Mouse (Mus musculus) CH12.LX (cell line): Measurements from ENCODE around the gene Mrps16. TPM values are rescaled to one million over a fixed set of nuclear protein-coding genes. Genes with fewer than 3 reads are reported as not detected.

ENCODE experiments used
- DNase-seq: peaks from one replicate; pipeline ENCODE4 v3.0.0-alpha.2; 2013; ENCODE audit errors: extremely low read depth
- H3K27ac ChIP-seq: 2 replicates; pipeline ENCODE4 v1.5.1; 2012; ENCODE audit warnings: low read depth, mild to moderate bottlenecking, control low read depth, moderate library complexity; ENCODE audit not compliant: insufficient read depth
- H3K27me3 ChIP-seq: replicated peaks from 2 replicates; pipeline ENCODE3; 2012; ENCODE audit warnings: inconsistent platforms
- H3K36me3 ChIP-seq, 2 experiments: replicated peaks in 1 of 2; 2 replicates each; pipeline versions ENCODE3 to v1.6.1; 2012; ENCODE audit warnings: inconsistent platforms in 1 of 2, low read length in 1 of 2, mild to moderate bottlenecking in 1 of 2, mixed read lengths in 1 of 2, moderate library complexity in 1 of 2; ENCODE audit not compliant: control insufficient read depth in 1 of 2, insufficient read depth in 1 of 2
- H3K4me1 ChIP-seq, 2 experiments: 2 replicates each; pipeline ENCODE4 v1.6.1; 2012; ENCODE audit warnings: inconsistent platforms in 1 of 2, moderate library complexity in 1 of 2; ENCODE audit not compliant: insufficient read depth in 2 of 2, control insufficient read depth in 1 of 2
- H3K4me2 ChIP-seq: 2 replicates; pipeline ENCODE4 v1.6.1; 2012; ENCODE audit warnings: low read depth, mild to moderate bottlenecking, control low read depth; ENCODE audit not compliant: poor library complexity, insufficient read depth, severe bottlenecking
- H3K4me3 ChIP-seq, 3 experiments: fragments of 150-350 bp in 1 of 3; sonication (generic) in 1 of 3; replicated peaks in 1 of 3; 2 replicates each; pipeline versions ENCODE3 to v1.5.1; 2011 to 2012; ENCODE audit warnings: low read depth in 2 of 3, low read length in 2 of 3, mild to moderate bottlenecking in 2 of 3, moderate library complexity in 2 of 3, control low read depth in 1 of 3, improper control_type of control experiment in 1 of 3, inconsistent platforms in 1 of 3, mixed read lengths in 1 of 3; ENCODE audit not compliant: poor library complexity in 1 of 3
- H3K79me2 ChIP-seq: replicated peaks from 2 replicates; pipeline ENCODE4 v1.6.1; 2012; ENCODE audit warnings: mild to moderate bottlenecking, moderate library complexity; ENCODE audit not compliant: control insufficient read depth, poor library complexity, insufficient read depth, severe bottlenecking; ENCODE audit errors: extremely low read depth
- H3K9ac ChIP-seq: 2 replicates; pipeline ENCODE4 v1.6.1; 2012; ENCODE audit warnings: low read depth, mild to moderate bottlenecking, control low read depth, moderate library complexity; ENCODE audit not compliant: insufficient read depth
- H3K9me3 ChIP-seq: replicated peaks from 2 replicates; pipeline ENCODE3; 2012; ENCODE audit warnings: low read length, inconsistent platforms, mixed read lengths
- BHLHE40 ChIP-seq: IDR thresholded peaks from 2 replicates; pipeline ENCODE4 v1.6.1; 2011; ENCODE audit warnings: mild to moderate bottlenecking, low read depth, low read length, improper control_type of control experiment
- CHD1 ChIP-seq: IDR thresholded peaks from 2 replicates; pipeline ENCODE4 v1.6.1; 2012; ENCODE audit warnings: low read depth, low read length, improper control_type of control experiment, inconsistent platforms
- CTCF ChIP-seq, 2 experiments: IDR thresholded peaks in 1 of 2; conservative IDR thresholded peaks in 1 of 2; 2 replicates each; pipeline ENCODE4 v1.5.1; 2011 to 2012; ENCODE audit warnings: low read depth in 2 of 2, low read length in 2 of 2, improper control_type of control experiment in 1 of 2, inconsistent platforms in 1 of 2, mild to moderate bottlenecking in 1 of 2, moderate library complexity in 1 of 2
- ELF1 ChIP-seq: IDR thresholded peaks from 2 replicates; pipeline ENCODE4 v1.6.1; 2014; ENCODE audit warnings: low read depth, mild to moderate bottlenecking, inconsistent platforms, low read length, improper control_type of control experiment
- EP300 ChIP-seq: IDR thresholded peaks from 2 replicates; pipeline ENCODE4 v1.6.1; 2011; ENCODE audit warnings: low read length, improper control_type of control experiment
- ETS1 ChIP-seq: conservative IDR thresholded peaks from 2 replicates; pipeline ENCODE4 v1.6.1; 2012; ENCODE audit warnings: low read depth, mild to moderate bottlenecking, inconsistent platforms, low read length, improper control_type of control experiment, moderate library complexity
- HCFC1 ChIP-seq: IDR thresholded peaks from 2 replicates; pipeline ENCODE4 v1.6.1; 2012; ENCODE audit warnings: low read depth, mild to moderate bottlenecking, inconsistent platforms, low read length, improper control_type of control experiment
- IRF4 ChIP-seq: IDR thresholded peaks from 2 replicates; pipeline ENCODE4 v1.6.1; 2014; ENCODE audit warnings: low read depth, mild to moderate bottlenecking, inconsistent platforms, low read length, improper control_type of control experiment
- JUND ChIP-seq: conservative IDR thresholded peaks from 2 replicates; pipeline ENCODE4 v1.6.1; 2011; ENCODE audit warnings: low read depth, low read length, improper control_type of control experiment
- KAT2A ChIP-seq: IDR thresholded peaks from 2 replicates; pipeline ENCODE4 v1.6.1; 2012; ENCODE audit warnings: low read length, improper control_type of control experiment, inconsistent platforms; ENCODE audit not compliant: insufficient replicate concordance
- MAX ChIP-seq: IDR thresholded peaks from 2 replicates; pipeline ENCODE4 v1.6.1; 2011; ENCODE audit warnings: low read length, improper control_type of control experiment
- MAZ ChIP-seq: IDR thresholded peaks from 2 replicates; pipeline ENCODE4 v1.6.1; 2012; ENCODE audit warnings: low read depth, mild to moderate bottlenecking, inconsistent platforms, low read length, improper control_type of control experiment, moderate library complexity
- MYC ChIP-seq: IDR thresholded peaks from 2 replicates; pipeline ENCODE4 v1.6.1; 2011; ENCODE audit warnings: low read depth, mild to moderate bottlenecking, improper control_type of control experiment, low read length
- NRF1 ChIP-seq: IDR thresholded peaks from 2 replicates; pipeline ENCODE4 v1.6.1; 2014; ENCODE audit warnings: low read depth, mild to moderate bottlenecking, inconsistent platforms, low read length, improper control_type of control experiment, moderate library complexity
- POLR2A ChIP-seq: IDR thresholded peaks from 2 replicates; pipeline ENCODE4 v1.6.1; 2011; ENCODE audit warnings: low read depth, mild to moderate bottlenecking, improper control_type of control experiment, low read length
- POLR2AphosphoS2 ChIP-seq: IDR thresholded peaks from 2 replicates; pipeline ENCODE4 v1.6.1; 2011; ENCODE audit warnings: low read depth, low read length, improper control_type of control experiment
- RAD21 ChIP-seq: IDR thresholded peaks from 2 replicates; pipeline ENCODE4 v1.6.1; 2011; ENCODE audit warnings: low read depth, mild to moderate bottlenecking, low read length, improper control_type of control experiment, moderate library complexity
- SIN3A ChIP-seq: IDR thresholded peaks from 2 replicates; pipeline ENCODE4 v1.6.1; 2012; ENCODE audit warnings: low read length, improper control_type of control experiment, inconsistent platforms
- SMC3 ChIP-seq: IDR thresholded peaks from 2 replicates; pipeline ENCODE4 v1.6.1; 2011; ENCODE audit warnings: low read depth, low read length, improper control_type of control experiment
- TBP ChIP-seq: conservative IDR thresholded peaks from 2 replicates; pipeline ENCODE4 v1.6.1; 2011; ENCODE audit warnings: low read depth, low read length, improper control_type of control experiment
- TCF12 ChIP-seq: IDR thresholded peaks from 2 replicates; pipeline ENCODE4 v1.6.1; 2014; ENCODE audit warnings: low read depth, mild to moderate bottlenecking, inconsistent platforms, low read length, improper control_type of control experiment
- ZC3H11A ChIP-seq: IDR thresholded peaks from 2 replicates; pipeline ENCODE4 v1.6.1; 2012; ENCODE audit warnings: low read depth, mild to moderate bottlenecking, inconsistent platforms, low read length, improper control_type of control experiment
- ZMIZ1 ChIP-seq: IDR thresholded peaks from 2 replicates; pipeline ENCODE4 v1.6.1; 2012; ENCODE audit warnings: low read depth, mild to moderate bottlenecking, inconsistent platforms, low read length, improper control_type of control experiment
- dilution Hi-C: fragments of 300-500 bp; cut with MboI; formaldehyde crosslinking; loops from 2 replicates; pipeline ENCODE4 v1.14.3; 2020; ENCODE audit warnings: low sequenced_read_pairs; ENCODE audit not compliant: extremely low pct_unique_long_range_greater_than_20kb, extremely low pct_ligation_motif_present
- in situ Hi-C: fragments of 300-500 bp; cut with MboI; formaldehyde crosslinking; loops from 3 replicates; pipeline ENCODE4 v1.14.3; 2019; ENCODE audit warnings: low sequenced_read_pairs, low pct_ligation_motif_present, low pct_unique_long_range_greater_than_20kb, mixed read lengths
- polyA plus RNA-seq: library from polyadenylated mRNA; unstranded; fragments of >175 nt; gene quantifications from 2 replicates; pipeline ENCODE4 v1.2.1, GENCODE M21; 2012; ENCODE audit warnings: low read depth; ENCODE audit not compliant: insufficient read length
- total RNA-seq, 2 experiments: library from RNA; depleted of rRNA; stranded (reverse); fragments of 300-350 nt in 1 of 2; fragments of >200 nt in 1 of 2; gene quantifications; 2 replicates each; pipeline ENCODE4 v1.2.3; 2012 to 2014

The Mrps16 gene
- total and polyA plus RNA-seq, 3 experiments = 97.2 to 112 (median 110) TPM

GRCm38 (mm10) chr14:20429833-20430232 lies 36.4 kb upstream of the Mrps16 start:
- Histone ChIP-seq H3K9me3 (no peaks in the 10 kb centered on the region), H3K27me3 (no peaks in the 10 kb centered on the region), H3K27ac (no peak overlapping the region), H3K4me1 (peaks cover 2 to 5% of the 10 kb centered on the region in 2 experiments; a peak in 3 of 4 replicates), H3K79me2 (no peaks in the 10 kb centered on the region)
- in situ Hi-C loops = loop anchor here (5.0 kb wide), 2 partner anchors 33 to 83 kb away; partner anchors contain the start of genes Ecd and Fam149b
- TF ChIP-seq TCF12 (no peak), POLR2A (no peak), SIN3A (no peak), JUND (no peak), MAZ (no peak), IRF4 (no peak), CHD1 (no peak), ETS1 (no peak), POLR2AphosphoS2 (no peak), KAT2A (no peak), MAX (no peak), NRF1 (no peak), ZC3H11A (no peak), BHLHE40 (no peak), TBP (no peak), EP300 (no peak), ELF1 (no peak), HCFC1 (no peak), ZMIZ1 (no peak)
- TF ChIP-seq, all 38 proteins: peak for 0
- Histone ChIP-seq H3K4me3 (no peak overlapping the region), H3K4me2 (no peak overlapping the region), H3K36me3 (no peaks in the 10 kb centered on the region), H3K9ac (no peak overlapping the region)
- dilution Hi-C loops = no loop called here
- no peak for DNase-seq

DNA sequence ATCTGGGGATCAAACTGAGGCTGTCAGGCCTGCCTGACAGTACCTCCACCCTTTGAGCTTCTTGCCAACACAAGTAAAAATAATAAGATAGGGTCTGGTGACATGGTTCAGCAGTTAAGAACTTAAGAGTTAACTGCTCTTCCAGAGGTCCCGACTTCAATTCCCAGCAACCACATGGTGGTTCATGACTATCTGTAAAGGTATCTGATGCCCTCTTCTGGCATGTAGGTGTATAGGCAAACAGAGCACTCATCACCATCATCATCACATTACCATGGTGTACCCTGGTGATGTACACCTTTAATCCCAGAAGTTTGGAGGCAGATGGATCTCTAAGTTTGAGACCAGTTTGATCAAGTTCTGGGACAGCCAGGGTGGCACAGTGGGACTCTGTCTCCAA lies 35.2 kb upstream of the Mrps16 start:
- in situ Hi-C loops = no loop called here
- no peaks in the 10 kb centered on the region for H3K27me3 ChIP-seq

More for the DNA sequence above, 35.2 kb upstream of the Mrps16 start:
- Histone ChIP-seq H3K9ac (no peak overlapping the region), H3K4me1 (no peaks in the 10 kb centered on the region), H3K27ac (no peak overlapping the region), H3K4me2 (no peak overlapping the region), H3K4me3 (no peak overlapping the region), H3K36me3 (no peaks in the 10 kb centered on the region), H3K9me3 (no peaks in the 10 kb centered on the region), H3K79me2 (no peaks in the 10 kb centered on the region)
- dilution Hi-C loops = no loop called here
- DNase-seq = peak; percentile 23
- no peak for TF ChIP-seq POLR2AphosphoS2
- peak; percentile 89 for TF ChIP-seq MYC
- peak; percentile 47 for TF ChIP-seq SMC3
- no peak for TF ChIP-seq ETS1
- peak; percentile 61 for TF ChIP-seq RAD21
- TF ChIP-seq CTCF (conservative IDR thresholded peaks at IDR 0.05 in 1 of 2, IDR thresholded peaks at IDR 0.05 in 1 of 2; ENCODE audit: low read depth in 2 of 2, low read length in 2 of 2) = peak; percentile 45 to 64; a peak in 3 of 4 replicates
